Comparison of ENCODE assay signal across 21 mouse cellular contexts in the genomic region with DNA sequence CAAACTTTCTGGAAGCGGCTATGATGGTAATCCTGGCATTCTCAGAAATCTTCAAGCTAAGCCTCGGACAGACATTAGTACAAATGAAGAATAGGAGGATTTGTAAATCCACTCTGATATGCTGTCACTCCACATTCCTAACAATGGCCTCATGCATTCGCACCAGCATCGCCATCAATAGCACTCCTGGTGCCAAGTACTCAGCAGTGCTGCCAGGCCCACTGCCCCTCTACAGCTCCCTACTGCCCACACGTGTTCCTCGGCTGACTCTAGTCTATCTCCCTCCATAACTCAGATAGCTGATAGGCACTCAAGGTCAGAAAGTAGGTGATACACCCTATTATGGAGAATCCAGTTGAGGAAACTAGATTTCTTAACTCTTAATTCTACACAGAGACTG.
DNase-seq lines count a peak whose midpoint lies in the region; ATAC-seq and TF ChIP-seq lines count a peak whose summit lies in the region.
"Had no signal": no experiment of that assay in that cellular context is flagged by ENCODE, and none has a peak within 500 bp of the region (broad histone marks: within the 10 kb centered on the region; RNA-seq: fewer than 3 reads in every experiment).

No protein-coding gene starts in this region.

- H3K27ac ChIP-seq in layer of hippocampus, adult 2 months: peak overlapping the region; percentile 46; the same call in 1 of the 2 replicates
- H3K27ac ChIP-seq: embryonic facial prominence, embryonic 15.5 days; hindbrain, embryonic 15.5 days; limb, embryonic 12.5 days; macrophage had no signal

- peak; percentile 57; the same call in 1 of the 2 replicates for ATAC-seq in frontal cortex, adult (ENCODE audit: low TSS enrichment)
- no peak for ATAC-seq in megakaryocyte, adult 5-6 weeks (ENCODE audit: poor library complexity, severe bottlenecking)
- ATAC-seq: forebrain, embryonic 14.5 days; liver, postnatal 0 days; lung, postnatal 0 days had no signal

- peaks cover 34% of the 10 kb centered on the region for H3K9me3 ChIP-seq in megakaryocyte, embryonic 14.5 days
- H3K9me3 ChIP-seq: embryonic facial prominence, embryonic 15.5 days; hindbrain, embryonic 15.5 days had no signal

- peak overlapping the region; percentile 24 for H3K4me3 ChIP-seq in megakaryocyte, embryonic 14.5 days (replicated peaks)
- no peak overlapping the region for H3K4me3 ChIP-seq in layer of hippocampus, adult 2 months
- H3K4me3 ChIP-seq: embryonic facial prominence, embryonic 15.5 days; hindbrain, embryonic 15.5 days; limb, embryonic 12.5 days had no signal

- no peak for DNase-seq in frontal cortex, postnatal 25 days (ENCODE audit: low spot score in 2 of 2)
- peak in 1 of 2 experiments; percentile 15 for DNase-seq in layer of hippocampus, adult 2 months (ENCODE audit: low spot score in 2 of 2)
- peak; percentile 20 for DNase-seq in layer of hippocampus, postnatal 36 days
- DNase-seq in kidney, postnatal 36 days: no peak
- DNase-seq: adrenal gland, adult 8-10 months; B cell, adult 2 months; gastrocnemius, postnatal 10 days; kidney, adult 2 months; kidney, postnatal 10 days; liver, postnatal 0 days; thymus, postnatal 36 days had no signal

- no peak for TF ChIP-seq CTCF in layer of hippocampus, adult 2 months (conservative IDR thresholded peaks at IDR 0.05)

- peaks cover 3% of the 10 kb centered on the region; the same call in 1 of the 2 replicates for H3K4me1 ChIP-seq in megakaryocyte, embryonic 14.5 days
- H3K4me1 ChIP-seq: embryonic facial prominence, embryonic 15.5 days; hindbrain, embryonic 15.5 days had no signal

- H3K27me3 ChIP-seq in megakaryocyte, embryonic 14.5 days (replicated peaks): no peaks in the 10 kb centered on the region
- H3K27me3 ChIP-seq: embryonic facial prominence, embryonic 15.5 days; hindbrain, embryonic 15.5 days; limb, embryonic 12.5 days had no signal

- H3K36me3 ChIP-seq in megakaryocyte, embryonic 14.5 days (replicated peaks; ENCODE audit: low read length): no peaks in the 10 kb centered on the region
- H3K36me3 ChIP-seq: embryonic facial prominence, embryonic 15.5 days; G1E; hindbrain, embryonic 15.5 days; limb, embryonic 12.5 days had no signal

Comparison
In these comparisons a context has a peak if more than half of its experiments do, and no peak if none do; other contexts are left out.
1. DNase-seq: peak in layer of hippocampus, postnatal 36 days (2 of 2); none in frontal cortex, postnatal 25 days (0 of 2) and kidney, postnatal 36 days (0 of 2).